Mouse (Mus musculus): ENCODE measurements around the gene Slc5a12.

Slc5a12 gene

DNA sequence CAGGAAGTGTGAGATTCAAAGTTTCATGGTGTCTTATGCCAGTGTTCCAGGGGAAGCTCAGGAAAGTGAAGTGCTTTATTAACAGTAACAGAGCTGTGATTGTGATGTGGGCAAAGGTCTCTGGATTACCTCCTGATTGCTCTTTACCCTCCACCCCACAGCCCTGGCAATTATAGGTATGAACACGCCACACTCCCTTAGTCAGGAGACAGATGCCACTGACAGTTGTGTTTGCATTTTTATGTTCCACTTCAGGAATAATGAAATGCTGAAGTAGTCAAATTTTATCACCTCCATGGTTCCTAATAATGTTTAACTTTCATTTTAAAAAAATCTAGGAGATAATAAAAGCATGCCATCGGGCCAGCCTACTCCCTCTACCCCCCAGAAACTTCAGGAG is at the start of gene Slc5a12:
Slc5a12 (plus strand) TSS at position 367 of the 400 bp plus-strand sequence.
- DNase-seq, result no peak

DNA sequence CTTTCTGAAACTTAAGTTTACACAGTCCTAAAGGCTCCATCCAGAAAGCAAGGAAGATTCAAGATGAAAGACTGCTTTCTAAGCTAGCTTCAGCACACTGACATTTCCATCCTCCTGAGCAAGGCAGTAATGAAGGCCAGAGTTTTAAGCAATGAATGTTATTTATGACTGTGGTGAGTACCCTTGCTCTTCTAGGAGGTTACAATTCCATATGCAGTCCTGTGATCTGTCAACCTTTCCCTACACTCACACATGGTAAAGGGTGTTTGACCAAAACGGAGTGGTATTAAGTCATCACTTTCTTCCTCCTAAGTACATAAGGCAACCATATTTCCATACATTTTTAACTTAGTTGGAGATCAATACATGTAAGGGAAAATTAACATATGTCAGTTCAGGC is 41.0 kb upstream of the Slc5a12 start:
- DNase-seq, result no peak

DNA sequence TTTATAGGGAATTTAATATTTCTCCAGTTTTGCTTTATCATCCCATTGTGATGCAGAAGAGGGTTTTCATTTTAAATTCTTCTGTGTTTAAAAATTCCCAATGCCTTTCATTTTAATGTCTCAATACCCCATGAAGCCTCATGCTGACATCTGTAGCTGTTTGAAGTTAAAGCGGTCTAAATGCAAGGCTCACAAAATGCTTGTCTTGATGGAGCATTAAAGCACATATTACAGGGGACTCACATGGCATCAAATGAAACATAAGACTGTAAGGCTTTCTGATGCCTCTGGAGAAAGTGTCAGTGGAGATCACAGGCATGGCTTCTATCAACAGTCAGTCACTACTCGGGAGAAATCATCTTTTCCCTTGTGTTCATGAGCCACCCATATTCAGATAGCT is 34.5 kb upstream of the Slc5a12 start:
- no peak for DNase-seq

DNA sequence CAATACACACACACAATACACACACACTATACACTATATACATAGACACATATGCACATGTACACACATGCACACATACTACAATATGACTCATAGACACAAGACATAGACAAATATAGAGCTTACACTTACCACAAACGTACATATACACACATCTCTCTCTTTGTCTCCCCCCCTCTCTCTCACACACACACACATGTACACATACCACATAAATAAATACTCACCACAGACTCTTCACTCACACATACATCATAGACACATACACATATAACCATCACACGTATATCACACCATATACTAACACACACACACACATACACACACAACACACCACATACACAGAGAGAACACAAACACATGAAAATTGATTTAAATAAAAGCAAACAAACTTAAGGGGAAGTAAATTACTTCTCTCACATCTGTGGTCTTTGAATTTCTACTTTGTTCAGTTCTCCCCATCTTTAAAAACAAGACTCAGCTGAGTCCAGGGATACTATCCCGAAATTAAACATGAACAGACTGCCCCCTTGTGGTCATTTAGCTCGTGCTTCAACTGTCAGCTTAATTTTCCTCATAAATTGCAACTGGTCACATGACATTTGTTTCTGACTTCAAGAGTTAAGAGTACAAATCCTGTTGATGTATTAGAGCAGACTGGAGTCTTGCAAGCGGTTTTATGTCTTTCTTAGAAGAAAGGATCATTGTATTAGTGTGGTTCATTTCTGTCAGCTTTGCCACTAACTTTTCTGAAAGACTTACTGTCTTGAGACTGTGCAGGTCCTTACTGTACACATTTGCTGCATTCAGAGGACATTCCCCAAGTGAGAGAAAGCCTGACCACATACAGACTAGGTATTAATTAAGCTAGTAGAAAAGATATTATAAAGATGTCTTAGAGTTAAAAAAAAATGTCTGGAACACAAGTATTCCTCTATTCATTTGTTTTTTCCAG is 32.1 kb upstream of the Slc5a12 start:
- peak; percentile 77 to 84 for DNase-seq

DNA sequence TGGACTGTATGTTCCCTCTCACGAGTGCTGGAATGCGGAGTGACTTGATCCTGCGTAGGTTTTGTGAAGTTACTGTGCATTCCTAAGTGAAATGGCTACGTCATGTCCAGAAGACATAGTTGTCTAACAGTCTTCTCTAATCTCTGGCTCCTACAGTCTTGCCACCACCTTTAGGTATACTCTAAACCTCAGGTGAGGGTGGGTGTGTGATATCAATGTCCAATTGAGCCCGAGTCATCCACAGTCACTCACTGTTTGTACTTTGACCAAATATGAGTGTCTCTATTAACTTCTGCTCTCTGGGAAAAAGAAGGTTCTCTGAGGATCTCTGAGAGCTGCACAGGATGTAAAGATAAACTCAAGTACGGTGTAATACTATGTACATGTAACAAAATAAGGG is 10.4 kb upstream of the Slc5a12 start:
- no peak for DNase-seq

DNA sequence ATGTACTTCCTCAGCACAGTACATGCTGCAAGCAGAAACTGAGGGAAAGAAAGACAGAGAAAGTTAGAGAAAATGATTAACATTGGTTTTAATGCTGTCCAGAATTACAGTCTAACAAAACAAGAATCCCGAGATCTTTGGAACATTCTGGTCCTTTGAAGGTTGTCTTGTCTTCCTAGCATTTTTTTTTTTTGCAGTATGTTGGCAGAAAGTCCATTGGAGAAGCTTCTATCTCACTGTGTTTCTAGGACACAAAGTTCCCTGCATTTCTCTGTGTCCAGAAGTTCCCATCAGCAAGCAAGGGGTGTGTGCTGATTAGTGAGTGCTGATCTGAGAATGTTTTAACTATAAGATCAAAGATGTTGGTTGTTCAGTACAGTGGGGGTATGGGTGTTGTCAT is 7.1 kb upstream of the Slc5a12 start:
- DNase-seq, result no peak

DNA sequence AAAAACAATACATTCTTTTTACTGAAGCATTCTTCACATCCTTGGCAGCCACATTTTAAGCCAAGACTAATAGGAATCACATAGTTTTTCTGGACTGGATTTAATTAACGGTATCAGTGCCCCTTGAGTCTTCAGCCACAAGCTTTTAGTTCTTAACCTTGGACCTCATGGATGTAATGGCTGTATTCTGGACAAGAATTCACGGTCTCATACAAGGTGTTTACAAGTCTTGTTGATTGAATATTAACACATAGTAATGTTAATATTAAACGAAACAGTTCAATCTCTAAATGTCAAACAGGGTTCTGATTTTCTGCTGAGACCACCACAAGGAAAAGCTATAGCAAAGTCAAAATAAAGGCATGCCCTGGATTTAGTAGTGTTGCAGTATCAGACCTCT is 4.8 kb upstream of the Slc5a12 start:
- DNase-seq, result no peak

DNA sequence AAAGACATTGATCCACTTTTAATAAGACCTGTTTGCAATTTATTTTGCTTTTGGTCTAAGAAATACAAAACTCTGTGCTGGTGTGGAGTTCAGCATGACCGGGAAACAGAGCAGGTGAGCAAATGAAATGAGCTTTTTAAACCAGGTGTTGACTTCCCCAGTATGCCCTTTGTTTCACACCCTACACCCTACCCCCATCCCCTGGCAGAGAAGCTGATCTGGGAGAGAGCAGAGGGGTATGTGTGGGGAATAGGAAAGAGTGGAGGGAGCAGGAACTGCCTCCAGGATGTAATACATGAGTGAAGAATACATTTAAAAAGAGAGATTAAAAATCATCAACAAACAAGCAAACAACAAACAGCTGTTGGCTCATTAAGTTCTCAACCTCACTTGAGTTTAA is 47.3 kb downstream of the Slc5a12 start:
- no peak for DNase-seq

DNA sequence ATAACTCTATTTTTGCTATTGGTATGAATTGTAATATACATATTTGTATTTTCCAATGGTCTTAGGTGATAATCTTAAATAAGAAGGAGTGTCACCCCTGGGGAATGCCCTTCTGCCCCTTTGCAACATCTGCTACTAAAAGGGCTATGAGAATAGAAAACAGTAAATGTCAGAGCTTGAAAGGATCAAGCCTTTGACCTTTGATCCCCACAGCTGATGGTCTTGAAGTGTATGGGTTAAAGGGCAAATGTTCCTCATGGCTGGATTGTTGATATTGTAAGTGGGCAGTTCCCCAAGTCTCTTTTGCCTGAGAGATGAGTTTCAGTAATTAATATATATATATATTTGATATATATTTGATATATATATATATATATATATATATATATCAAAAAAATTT is 47.7 kb downstream of the Slc5a12 start:
- no peak for DNase-seq

DNA sequence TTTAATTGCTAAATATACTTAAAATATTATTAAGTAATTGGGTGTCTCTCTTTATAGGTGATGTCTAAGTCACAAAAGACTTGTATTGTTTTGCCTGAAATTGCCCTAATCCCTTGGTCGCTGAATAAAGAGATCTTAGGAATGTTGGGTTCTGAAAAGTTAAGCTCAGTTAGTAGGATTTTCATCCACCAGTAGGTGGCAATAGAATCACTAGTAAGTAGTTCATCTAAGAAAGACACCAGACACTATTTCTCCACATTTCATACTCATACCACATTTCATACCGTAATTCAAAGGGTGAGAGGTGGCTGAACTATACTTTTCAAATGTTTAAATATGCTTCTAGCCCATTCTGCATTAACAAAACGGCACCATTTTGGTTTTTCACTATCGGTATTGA is 66.2 kb downstream of the Slc5a12 start:
- peak; percentile 4 to 58 for DNase-seq

DNA sequence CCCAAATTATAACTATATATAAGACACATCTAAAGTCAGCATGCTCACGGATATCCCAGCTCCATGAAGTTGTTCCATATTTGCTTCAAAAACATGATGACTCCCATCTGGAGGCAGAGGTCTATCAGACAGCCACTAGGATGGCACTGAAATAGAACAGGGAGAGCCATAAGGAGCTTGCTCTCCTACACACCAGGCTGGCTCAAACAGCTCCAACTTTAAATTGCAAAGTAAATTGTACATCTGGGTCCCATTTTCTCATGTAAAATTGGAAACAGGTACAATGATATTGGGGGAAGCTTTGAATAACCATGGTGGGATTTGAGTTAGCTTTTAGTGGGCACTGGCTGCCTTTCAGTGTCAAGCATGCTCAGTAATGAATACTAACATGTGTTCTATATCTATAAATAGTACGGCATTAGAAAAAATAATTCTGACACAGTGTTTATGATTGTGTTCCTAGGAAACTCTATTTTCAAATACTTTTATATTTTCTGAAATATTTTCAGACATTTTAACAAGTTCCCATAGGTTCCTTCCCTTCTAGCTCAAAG is 74.0 kb downstream of the Slc5a12 start:
- no peak for DNase-seq

All from cerebellum, postnatal 14 days (tissue).